Mouse (Mus musculus): ENCODE data around the gene Tbx2. TPM values are rescaled to one million over a fixed set of nuclear protein-coding genes. Genes with fewer than 3 reads are reported as not detected.

Tbx2 gene
- 8.0 and 8.1 TPM in 2 replicates for polyA plus RNA-seq (2015; fragmentation: Nextera tagmentation; extraction: Ambion mirVana)

DNA sequence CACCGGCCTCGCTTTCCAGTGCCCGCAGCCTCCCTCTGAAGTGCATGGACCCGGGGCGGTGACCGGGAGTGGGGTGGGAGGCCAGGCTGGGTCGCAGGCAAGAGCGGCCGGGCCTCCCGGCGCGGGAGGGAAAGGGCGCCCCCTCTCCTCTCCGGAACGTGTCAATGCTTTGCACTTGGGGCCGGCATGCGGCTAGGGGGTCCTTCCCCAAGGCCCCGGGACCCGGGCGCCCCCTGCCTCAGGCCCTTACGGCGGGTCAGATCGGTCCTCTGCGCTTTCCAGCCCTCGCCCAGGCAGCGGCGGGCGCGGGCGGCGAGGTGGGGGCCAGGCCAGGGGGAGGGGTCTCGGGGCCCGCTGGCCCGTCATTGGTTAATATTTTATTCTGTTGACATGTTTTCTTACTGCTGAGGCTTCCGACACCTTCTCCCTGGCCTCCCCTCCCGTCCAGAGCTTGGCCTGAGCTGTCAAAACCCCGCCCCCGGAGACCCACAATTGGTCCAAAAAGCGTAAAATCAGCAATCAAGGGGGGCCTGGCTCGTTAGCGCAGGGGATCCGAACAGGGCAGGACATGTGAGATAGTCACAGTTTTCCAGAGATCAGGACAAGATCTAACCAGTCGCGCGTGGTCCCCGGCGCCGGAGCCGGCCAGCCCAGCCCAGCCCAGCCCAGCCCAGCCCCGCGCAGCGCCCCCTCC lies at the start of gene Tbx2:
Gene Tbx2 (plus strand): TSS at position 321 of the 694 bp plus-strand sequence.
- peak within 1 kb of the TSS; percentile 89 for H3K27ac ChIP-seq (replicated peaks)
- peak within 1 kb of the TSS; percentile 80 for H3K9ac ChIP-seq
- peak; percentile 84 for ATAC-seq (ENCODE audit: insufficient number of reproducible peaks, low FRiP score, low TSS enrichment, low read depth)
- no peaks in the 10 kb centered on the region for H3K36me3 ChIP-seq
- H3K27me3 ChIP-seq = peaks cover 69% of the 10 kb centered on the region
- H3K9me3 ChIP-seq (replicated peaks) = no peaks in the 10 kb centered on the region
- under 1% methylated on average over 50 of the region's 52 CpGs for WGBS
- H3K4me1 ChIP-seq = peaks cover 59% of the 10 kb centered on the region
- peak within 1 kb of the TSS; percentile 81 for H3K4me2 ChIP-seq (replicated peaks)
- peak within 1 kb of the TSS; percentile 67 for H3K4me3 ChIP-seq (replicated peaks)

DNA sequence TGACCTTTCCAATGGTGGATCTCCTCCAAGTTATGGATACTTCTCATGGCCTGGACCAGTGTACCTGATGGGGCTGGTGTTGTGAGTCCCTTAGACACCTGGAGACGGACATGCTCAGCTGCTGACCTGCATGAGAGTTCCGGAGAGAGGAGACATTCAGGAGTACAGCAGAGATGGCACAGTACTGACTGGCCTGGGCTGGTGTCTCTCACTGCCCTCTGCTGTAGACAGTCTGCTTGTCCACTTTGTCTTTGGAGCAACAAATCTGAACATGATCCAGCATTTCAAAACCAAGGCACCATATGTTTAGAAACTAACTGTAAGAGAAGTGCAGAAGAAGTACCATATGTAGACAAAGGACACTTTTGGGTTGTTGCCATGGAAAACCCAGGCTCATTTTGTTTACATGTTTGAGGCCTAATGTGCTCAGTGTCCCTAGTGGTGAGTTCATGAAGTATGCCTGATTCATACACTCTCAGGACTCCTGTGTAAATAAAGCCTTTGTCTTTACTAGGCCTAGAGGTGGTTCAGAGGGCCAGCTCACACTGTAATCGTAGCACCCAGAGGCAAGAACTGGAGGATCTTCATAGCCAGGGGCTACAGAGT lies 46.1 kb upstream of the Tbx2 start:
- Histone ChIP-seq H3K9me3 (replicated peaks) (no peaks in the 10 kb centered on the region), H3K27me3 (no peaks in the 10 kb centered on the region), H3K4me2 (replicated peaks) (no peak overlapping the region), H3K27ac (replicated peaks) (peak overlapping the region; percentile 44; the same call in 1 of the 2 replicates), H3K4me1 (peaks cover 27% of the 10 kb centered on the region), H3K36me3 (no peaks in the 10 kb centered on the region), H3K9ac (no peak overlapping the region), H3K4me3 (replicated peaks) (no peak overlapping the region)
- WGBS = 72% methylated on average over 3 of the region's 3 CpGs
- no peak for ATAC-seq (ENCODE audit: insufficient number of reproducible peaks, low FRiP score, low TSS enrichment, low read depth)

DNA sequence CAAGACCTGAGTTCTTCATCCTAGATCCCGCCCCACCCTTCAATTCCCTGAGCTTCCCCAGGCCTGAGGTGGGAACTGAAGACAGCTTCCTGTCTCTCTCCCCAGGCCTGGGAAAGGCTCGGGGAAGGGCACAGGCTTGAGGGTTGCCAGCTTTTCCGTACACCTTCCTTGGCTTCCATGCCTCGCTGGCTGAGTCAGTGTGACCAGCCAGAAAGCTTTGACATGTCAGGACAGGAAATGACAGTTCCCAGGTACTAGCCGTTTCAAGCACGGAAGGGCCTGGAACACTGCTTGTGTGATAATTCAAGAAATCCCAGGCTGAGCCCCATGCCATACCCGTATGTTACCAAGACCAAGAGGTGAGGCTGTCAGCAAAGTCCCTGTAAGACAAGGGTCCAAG lies 42.6 kb upstream of the Tbx2 start:
- 80% methylated on average over 7 of the region's 7 CpGs for WGBS

DNA sequence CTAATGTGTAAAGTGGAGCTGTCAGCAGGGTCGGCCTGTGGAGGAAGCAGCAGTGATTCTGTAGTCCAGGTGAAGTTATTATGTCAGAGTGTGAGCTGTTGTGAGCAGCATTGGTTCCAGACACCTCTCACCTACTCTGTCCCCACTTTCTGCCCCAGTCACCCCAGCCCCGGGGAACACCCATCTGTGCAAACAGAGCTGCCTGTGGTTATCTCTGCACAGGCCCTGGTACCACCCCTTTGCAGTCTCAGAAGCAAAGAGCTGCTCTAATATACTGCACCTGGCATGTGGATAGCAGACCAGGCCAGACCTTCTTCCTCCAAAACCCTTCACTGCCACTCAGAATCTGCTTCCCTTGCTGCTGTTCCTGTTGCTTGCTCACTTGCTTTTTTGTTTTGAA lies 42.1 kb upstream of the Tbx2 start:
- no peak overlapping the region for H3K4me3 ChIP-seq (replicated peaks)
- no peak overlapping the region for H3K27ac ChIP-seq (replicated peaks)
- H3K27me3 ChIP-seq = no peaks in the 10 kb centered on the region
- H3K4me2 ChIP-seq (replicated peaks) = no peak overlapping the region
- no peak for ATAC-seq (ENCODE audit: insufficient number of reproducible peaks, low FRiP score, low TSS enrichment, low read depth)
- H3K4me1 ChIP-seq = peaks cover 41% of the 10 kb centered on the region
- no peak overlapping the region for H3K9ac ChIP-seq
- H3K36me3 ChIP-seq = no peaks in the 10 kb centered on the region
- H3K9me3 ChIP-seq (replicated peaks) = no peaks in the 10 kb centered on the region
- 62% methylated on average over 2 of the region's 2 CpGs for WGBS

More for the DNA sequence above, 42.6 kb upstream of the Tbx2 start:
- peaks cover 41% of the 10 kb centered on the region for H3K4me1 ChIP-seq
- ATAC-seq (ENCODE audit: insufficient number of reproducible peaks, low FRiP score, low TSS enrichment, low read depth) = no peak
- no peak overlapping the region for H3K4me2 ChIP-seq (replicated peaks)
- H3K9me3 ChIP-seq (replicated peaks) = no peaks in the 10 kb centered on the region
- H3K36me3 ChIP-seq = no peaks in the 10 kb centered on the region
- H3K9ac ChIP-seq = no peak overlapping the region
- no peaks in the 10 kb centered on the region for H3K27me3 ChIP-seq
- H3K4me3 ChIP-seq (replicated peaks) = no peak overlapping the region
- no peak overlapping the region for H3K27ac ChIP-seq (replicated peaks)

DNA sequence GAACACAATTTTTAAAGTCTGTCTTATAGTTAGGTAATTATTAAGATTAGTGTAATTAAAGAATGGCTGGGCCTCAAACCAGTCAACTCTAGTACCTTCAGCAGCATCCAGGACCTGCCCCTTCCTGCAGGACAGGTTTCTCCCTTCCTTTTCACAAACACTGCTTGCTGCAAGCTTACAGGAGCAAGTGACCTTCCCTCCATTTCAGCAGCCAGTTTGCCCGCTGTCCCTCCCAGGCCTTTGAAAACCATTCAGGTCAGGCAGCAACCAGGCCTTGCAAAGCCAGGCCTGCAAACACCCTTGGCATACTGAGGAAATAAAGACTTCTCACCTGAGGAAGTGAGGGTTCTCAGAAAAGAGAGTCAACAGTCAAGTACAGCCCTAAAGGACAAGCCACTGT lies 41.1 kb upstream of the Tbx2 start:
- peaks cover 36% of the 10 kb centered on the region for H3K4me1 ChIP-seq
- no peaks in the 10 kb centered on the region for H3K9me3 ChIP-seq (replicated peaks)
- no peak overlapping the region for H3K27ac ChIP-seq (replicated peaks)
- ATAC-seq (ENCODE audit: insufficient number of reproducible peaks, low FRiP score, low TSS enrichment, low read depth) = no peak
- no peak overlapping the region for H3K4me2 ChIP-seq (replicated peaks)
- no peaks in the 10 kb centered on the region for H3K27me3 ChIP-seq
- H3K9ac ChIP-seq = no peak overlapping the region
- WGBS = 68% methylated on average over 1 of the region's 1 CpGs
- H3K36me3 ChIP-seq = no peaks in the 10 kb centered on the region
- no peak overlapping the region for H3K4me3 ChIP-seq (replicated peaks)

DNA sequence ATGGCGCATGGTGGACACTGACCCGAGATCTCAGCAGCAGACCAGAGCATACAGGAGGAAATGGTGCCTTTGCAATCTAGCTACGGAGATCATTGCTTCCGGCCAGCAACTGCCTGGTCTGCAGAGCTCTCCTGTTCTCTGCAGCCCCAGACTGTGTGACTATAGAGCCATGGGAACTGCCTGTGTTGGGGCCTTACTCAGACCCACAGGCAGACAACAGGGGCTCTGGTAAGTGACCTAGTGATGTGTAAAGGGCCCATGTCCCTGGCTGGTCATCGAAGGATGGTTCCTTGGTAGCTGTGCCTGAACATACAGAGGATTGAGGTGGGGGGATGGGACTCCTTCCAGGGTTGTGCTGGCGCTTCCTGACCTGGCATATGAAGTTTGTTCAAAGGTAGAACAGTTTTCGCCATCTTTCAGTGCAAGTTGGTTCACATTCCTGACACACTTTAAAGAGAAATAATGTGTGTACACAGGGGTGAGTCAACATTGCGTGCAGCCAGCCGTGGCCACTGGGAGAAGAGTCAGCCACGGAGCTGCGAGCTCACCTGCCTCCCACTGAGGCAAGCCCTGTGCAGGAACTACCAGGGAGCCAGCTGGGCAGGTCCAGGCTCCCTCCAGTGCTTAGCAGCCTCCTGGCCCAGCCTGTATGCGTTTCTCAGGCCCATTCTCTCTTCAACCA lies 39.7 kb upstream of the Tbx2 start:
- Histone ChIP-seq H3K36me3 (no peaks in the 10 kb centered on the region), H3K27ac (replicated peaks) (peak overlapping the region; percentile 49; the same call in 1 of the 2 replicates), H3K4me3 (replicated peaks) (no peak overlapping the region), H3K9ac (no peak overlapping the region), H3K27me3 (no peaks in the 10 kb centered on the region), H3K4me2 (replicated peaks) (no peak overlapping the region), H3K9me3 (replicated peaks) (no peaks in the 10 kb centered on the region), H3K4me1 (peaks cover 27% of the 10 kb centered on the region)
- 49% methylated on average over 12 of the region's 12 CpGs for WGBS
- no peak for ATAC-seq (ENCODE audit: insufficient number of reproducible peaks, low FRiP score, low TSS enrichment, low read depth)

DNA sequence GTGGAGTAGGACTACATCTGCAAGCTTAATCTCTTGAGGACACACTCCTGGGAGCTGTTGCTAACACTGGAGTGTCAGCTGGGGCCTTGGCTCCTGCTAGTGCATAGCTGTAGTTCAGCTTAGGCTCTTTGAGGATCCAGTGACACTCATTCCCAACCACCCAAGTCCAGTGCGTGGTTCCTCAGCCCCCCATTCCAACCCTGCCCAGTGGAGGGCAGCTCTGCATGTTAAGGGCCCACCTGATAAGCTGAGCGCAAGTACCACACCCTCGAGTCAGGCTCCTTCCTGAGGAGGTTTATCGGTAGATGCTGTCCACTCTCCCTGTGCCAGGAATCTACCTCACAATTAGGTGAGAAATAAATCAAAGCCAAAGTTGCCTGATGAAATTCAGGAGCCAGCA lies 32.9 kb upstream of the Tbx2 start:
- no peak overlapping the region for H3K27ac ChIP-seq (replicated peaks)

DNA sequence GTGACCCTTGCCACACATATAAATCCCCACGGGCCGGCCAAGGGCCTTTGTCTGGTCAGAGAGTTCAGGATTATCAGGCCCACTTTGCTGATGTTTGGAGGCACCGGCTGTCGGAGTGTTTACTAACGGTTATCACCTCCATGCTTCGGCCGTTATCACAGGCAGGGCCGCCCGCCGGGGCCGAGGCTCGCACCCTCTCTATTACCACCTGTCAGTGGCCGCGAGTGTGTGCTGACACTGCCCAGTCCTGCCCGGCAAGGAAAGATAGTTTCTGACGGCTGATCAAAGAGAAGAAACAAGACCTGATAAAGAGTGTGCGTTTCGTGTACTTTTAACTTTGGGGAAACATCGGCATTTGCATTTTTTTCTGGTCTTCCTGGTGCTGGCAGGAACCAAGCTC lies 32.5 kb upstream of the Tbx2 start:
- no peak overlapping the region for H3K27ac ChIP-seq (replicated peaks)
- no peaks in the 10 kb centered on the region for H3K9me3 ChIP-seq (replicated peaks)
- no peak overlapping the region for H3K9ac ChIP-seq
- 57% methylated on average over 19 of the region's 19 CpGs for WGBS
- no peaks in the 10 kb centered on the region; the same call in 1 of the 2 replicates for H3K4me1 ChIP-seq
- no peaks in the 10 kb centered on the region; the same call in 1 of the 2 replicates for H3K36me3 ChIP-seq
- ATAC-seq (ENCODE audit: insufficient number of reproducible peaks, low FRiP score, low TSS enrichment, low read depth) = no peak
- no peak overlapping the region for H3K4me3 ChIP-seq (replicated peaks)
- no peak overlapping the region for H3K4me2 ChIP-seq (replicated peaks)
- H3K27me3 ChIP-seq = no peaks in the 10 kb centered on the region

More for the DNA sequence above, 32.9 kb upstream of the Tbx2 start:
- Histone ChIP-seq H3K36me3 (no peaks in the 10 kb centered on the region), H3K9me3 (replicated peaks) (no peaks in the 10 kb centered on the region), H3K9ac (no peak overlapping the region), H3K4me1 (no peaks in the 10 kb centered on the region; the same call in 1 of the 2 replicates), H3K27me3 (no peaks in the 10 kb centered on the region), H3K4me3 (replicated peaks) (no peak overlapping the region), H3K4me2 (replicated peaks) (no peak overlapping the region)
- 91% methylated on average over 4 of the region's 4 CpGs for WGBS
- ATAC-seq (ENCODE audit: insufficient number of reproducible peaks, low FRiP score, low TSS enrichment, low read depth) = no peak

DNA sequence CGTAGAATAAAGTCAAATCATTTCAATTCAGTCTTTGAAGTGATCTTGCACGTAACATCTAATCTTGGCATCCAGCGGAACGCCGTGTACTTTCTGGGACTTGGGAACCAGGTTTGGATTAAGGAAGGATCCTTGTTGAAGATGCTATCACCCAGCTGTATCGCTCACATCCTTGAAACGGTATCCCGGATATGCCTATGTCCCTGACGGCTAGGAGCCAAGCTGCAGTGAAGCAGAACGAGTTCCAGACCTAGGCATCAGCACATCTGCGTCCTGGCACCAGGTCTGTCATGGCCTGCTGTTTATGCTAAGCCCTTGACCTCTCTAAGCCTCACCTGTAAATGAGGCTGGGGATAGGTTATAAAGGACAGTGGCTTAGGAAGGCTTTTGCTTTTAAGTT lies 32.0 kb upstream of the Tbx2 start:
- Histone ChIP-seq H3K27ac (replicated peaks) (no peak overlapping the region), H3K4me1 (no peaks in the 10 kb centered on the region; the same call in 1 of the 2 replicates), H3K27me3 (no peaks in the 10 kb centered on the region), H3K9me3 (replicated peaks) (no peaks in the 10 kb centered on the region), H3K36me3 (no peaks in the 10 kb centered on the region; the same call in 1 of the 2 replicates), H3K4me2 (replicated peaks) (no peak overlapping the region), H3K9ac (no peak overlapping the region), H3K4me3 (replicated peaks) (no peak overlapping the region)
- ATAC-seq (ENCODE audit: insufficient number of reproducible peaks, low FRiP score, low TSS enrichment, low read depth) = no peak
- WGBS = 51% methylated on average over 11 of the region's 11 CpGs

DNA sequence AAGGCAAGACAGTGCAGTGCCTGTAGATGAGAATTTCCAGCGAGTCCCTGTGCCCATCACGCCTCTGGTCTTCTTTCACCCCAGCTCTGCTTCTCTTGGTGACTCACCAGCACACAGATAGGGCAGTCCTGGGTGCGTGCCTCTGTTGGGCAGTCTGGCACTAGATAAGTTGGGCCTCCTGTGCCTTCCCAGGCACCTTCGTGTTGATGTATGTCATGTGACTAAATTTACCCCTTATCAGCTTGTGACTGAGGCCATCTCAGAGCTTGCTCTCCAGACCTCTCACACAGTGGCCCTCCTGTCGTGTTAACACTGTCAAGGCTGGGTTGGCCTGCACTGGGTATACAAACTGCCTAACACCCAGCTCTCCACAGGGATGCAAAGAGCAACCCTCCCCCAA lies 28.3 kb upstream of the Tbx2 start:
- Histone ChIP-seq H3K36me3 (no peaks in the 10 kb centered on the region; the same call in 1 of the 2 replicates), H3K4me2 (replicated peaks) (no peak overlapping the region), H3K27ac (replicated peaks) (no peak overlapping the region), H3K27me3 (no peaks in the 10 kb centered on the region), H3K4me3 (replicated peaks) (no peak overlapping the region), H3K9ac (no peak overlapping the region), H3K4me1 (no peaks in the 10 kb centered on the region; the same call in 1 of the 2 replicates), H3K9me3 (replicated peaks) (no peaks in the 10 kb centered on the region)
- ATAC-seq (ENCODE audit: insufficient number of reproducible peaks, low FRiP score, low TSS enrichment, low read depth) = no peak
- WGBS = 87% methylated on average over 5 of the region's 5 CpGs

DNA sequence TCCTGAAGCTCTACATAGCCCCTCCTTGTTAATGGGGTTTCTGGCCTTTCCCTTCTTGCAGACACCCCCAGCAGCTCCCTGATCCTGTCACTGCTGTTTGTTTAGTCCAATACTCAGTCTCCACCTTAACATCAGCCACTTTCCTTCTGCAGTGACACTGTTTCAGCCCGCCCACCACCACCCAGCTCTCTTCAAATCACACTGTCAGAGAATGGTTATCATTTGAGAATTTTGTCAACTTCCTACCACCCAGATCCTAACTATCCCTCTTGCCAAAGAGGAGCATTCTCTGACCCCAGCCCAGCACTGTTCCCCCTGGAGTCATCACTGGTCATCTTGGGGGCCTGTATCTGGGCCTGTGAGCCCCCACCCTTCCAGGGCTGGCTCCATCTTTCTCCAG lies 26.6 kb upstream of the Tbx2 start:
- WGBS = 82% methylated on average over 1 of the region's 1 CpGs

More for the DNA sequence above, 26.6 kb upstream of the Tbx2 start:
- Histone ChIP-seq H3K27me3 (no peaks in the 10 kb centered on the region), H3K4me3 (replicated peaks) (no peak overlapping the region), H3K9me3 (replicated peaks) (no peaks in the 10 kb centered on the region), H3K9ac (no peak overlapping the region), H3K27ac (replicated peaks) (no peak overlapping the region), H3K4me1 (no peaks in the 10 kb centered on the region), H3K4me2 (replicated peaks) (no peak overlapping the region), H3K36me3 (no peaks in the 10 kb centered on the region; the same call in 1 of the 2 replicates)
- ATAC-seq (ENCODE audit: insufficient number of reproducible peaks, low FRiP score, low TSS enrichment, low read depth) = no peak
